Mouse (Mus musculus): ENCODE measurements at regions not wholly inside any gene's neighbourhood (a gene's known extent, or its start where the extent isn't known, plus 50 kb on each side); places are given as distances from the start of the nearest gene placed in this dataset.
"Not testable (repeated sequence)": the region's sequence is repeated elsewhere in the genome, so short reads cannot be mapped to it uniquely, and the experiment has no call there.

- H3K27me3 ChIP-seq (ENCODE audit: control insufficient read depth, insufficient read depth, low read length); H3K4me3 ChIP-seq (ENCODE audit: low read length); ATAC-seq (ENCODE audit: low FRiP score, low TSS enrichment); H3K36me3 ChIP-seq (ENCODE audit: control insufficient read depth, insufficient read depth, low read length); H3K4me2 ChIP-seq (replicated peaks; ENCODE audit: low read depth, low read length); H3K27ac ChIP-seq (ENCODE audit: low read depth, low read length); H3K4me1 ChIP-seq (ENCODE audit: control insufficient read depth, insufficient read depth, low read length); H3K9ac ChIP-seq (ENCODE audit: low read depth, low read length); H3K9me3 ChIP-seq (ENCODE audit: control insufficient read depth, low read length): not testable (repeated sequence)
- WGBS: 81% methylated on average over 4 of the region's 4 CpGs
These were observed 182.9 kb upstream of the Vmn1r3 start for GRCm38 (mm10) chr4:3368021-3368420.

DNA sequence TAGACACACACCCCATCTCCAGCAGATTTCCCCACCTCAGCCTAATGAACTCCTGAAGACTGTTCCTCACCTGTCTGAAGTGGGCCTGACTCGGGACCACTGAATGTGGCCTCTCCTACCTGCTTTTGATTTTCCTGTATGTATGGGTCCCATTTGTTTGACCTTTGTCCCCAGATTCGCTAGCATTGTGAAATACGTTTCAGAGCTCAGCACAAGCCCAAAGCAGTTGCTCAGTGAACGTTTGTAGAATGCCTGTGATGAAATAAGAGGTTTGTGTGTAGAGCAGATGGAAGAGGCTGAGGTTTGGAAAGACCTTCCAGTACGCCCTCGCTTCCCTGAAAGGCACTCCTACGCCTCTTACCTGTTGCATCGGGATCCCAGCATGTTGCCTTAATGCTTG is 158.3 kb upstream of the Vmn1r3 start:
- H3K4me2 ChIP-seq (replicated peaks; ENCODE audit: low read depth, low read length); H3K27ac ChIP-seq (ENCODE audit: low read depth, low read length); H3K4me1 ChIP-seq (ENCODE audit: control insufficient read depth, insufficient read depth, low read length); H3K9ac ChIP-seq (ENCODE audit: low read depth, low read length); H3K9me3 ChIP-seq (ENCODE audit: control insufficient read depth, low read length); H3K27me3 ChIP-seq (ENCODE audit: control insufficient read depth, insufficient read depth, low read length); H3K36me3 ChIP-seq (ENCODE audit: control insufficient read depth, insufficient read depth, low read length); ATAC-seq (ENCODE audit: low FRiP score, low TSS enrichment); H3K4me3 ChIP-seq (ENCODE audit: low read length): not testable (repeated sequence)
- WGBS: 88% methylated on average over 8 of the region's 8 CpGs

- 48% methylated on average over 2 of the region's 2 CpGs for WGBS
- H3K9ac ChIP-seq (ENCODE audit: low read depth, low read length); ATAC-seq (ENCODE audit: low FRiP score, low TSS enrichment); H3K4me1 ChIP-seq (ENCODE audit: control insufficient read depth, insufficient read depth, low read length); H3K36me3 ChIP-seq (ENCODE audit: control insufficient read depth, insufficient read depth, low read length); H3K27me3 ChIP-seq (ENCODE audit: control insufficient read depth, insufficient read depth, low read length); H3K27ac ChIP-seq (ENCODE audit: low read depth, low read length); H3K9me3 ChIP-seq (ENCODE audit: control insufficient read depth, low read length); H3K4me2 ChIP-seq (replicated peaks; ENCODE audit: low read depth, low read length); H3K4me3 ChIP-seq (ENCODE audit: low read length): not testable (repeated sequence)
These were observed 157.5 kb upstream of the Vmn1r3 start for GRCm38 (mm10) chr4:3342696-3343095.

DNA sequence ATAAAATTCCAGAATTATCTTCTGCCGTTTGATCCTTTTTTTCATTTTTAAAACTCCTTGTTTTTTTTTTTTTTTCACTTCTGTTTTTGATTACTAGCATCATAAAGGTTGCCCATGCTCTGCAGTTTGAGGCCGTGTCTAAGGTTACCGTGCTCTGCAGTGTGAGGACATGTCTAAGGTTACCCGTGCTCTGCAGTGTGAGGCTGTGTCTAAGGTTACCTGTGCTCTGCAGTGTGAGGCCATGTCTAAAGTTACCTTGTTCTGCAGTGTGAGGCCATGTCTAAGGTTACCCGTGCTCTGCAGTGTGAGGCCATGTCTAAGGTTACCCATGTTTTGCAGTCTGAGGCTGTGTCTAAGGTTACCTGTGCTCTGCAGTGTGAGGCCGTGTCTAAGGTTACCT is 157.0 kb upstream of the Vmn1r3 start:
- H3K27me3 ChIP-seq (ENCODE audit: control insufficient read depth, insufficient read depth, low read length); H3K4me3 ChIP-seq (ENCODE audit: low read length); H3K9me3 ChIP-seq (ENCODE audit: control insufficient read depth, low read length); H3K4me2 ChIP-seq (replicated peaks; ENCODE audit: low read depth, low read length); H3K36me3 ChIP-seq (ENCODE audit: control insufficient read depth, insufficient read depth, low read length); H3K9ac ChIP-seq (ENCODE audit: low read depth, low read length); ATAC-seq (ENCODE audit: low FRiP score, low TSS enrichment); H3K27ac ChIP-seq (ENCODE audit: low read depth, low read length); H3K4me1 ChIP-seq (ENCODE audit: control insufficient read depth, insufficient read depth, low read length): not testable (repeated sequence)
- WGBS: 80% methylated on average over 6 of the region's 6 CpGs

Measured in kidney, embryonic 14.5 days (tissue).